Mouse (Mus musculus): ENCODE measurements around the gene Abcf3.

Abcf3 gene

GRCm38 (mm10) chr16:20548096-20548948 lies at the start of gene Abcf3:
TSS of gene Abcf3 (plus strand) at chr16:20548577.
- in situ Hi-C loops (cut with MboI, MseI), result loop anchor here (5.0 to 10.0 kb wide), 4 partner anchors 41 to 584 kb away; no protein-coding TSS in a partner anchor

GRCm38 (mm10) chr16:20498677-20499475 lies 49.5 kb upstream of the Abcf3 start, which contains the start of gene Eif2b5:
TSS of gene Eif2b5 (plus strand) at chr16:20498817.
- in situ Hi-C loops (cut with MboI, MseI), result no loop called here

- in situ Hi-C loops (cut with MboI, MseI), result loop anchor here (5.0 kb wide), 3 partner anchors 41 to 101 kb away; partner anchors contain the start of gene Abcf3 (in 1 of the 2)
Observed at GRCm38 (mm10) chr16:20506000-20506399, 42.4 kb upstream of the Abcf3 start.

- in situ Hi-C loops (cut with MboI, MseI), result loop anchor here (5.0 kb wide), 3 partner anchors 38 to 98 kb away; partner anchors contain the start of gene Abcf3 (in 1 of the 2)
Observed at GRCm38 (mm10) chr16:20509349-20509748, 39.0 kb upstream of the Abcf3 start.

GRCm38 (mm10) chr16:20511277-20511847 lies 37.0 kb upstream of the Abcf3 start:
- in situ Hi-C loops (cut with MboI, MseI), result no loop called here

GRCm38 (mm10) chr16:20516032-20516431 lies 32.3 kb upstream of the Abcf3 start:
- in situ Hi-C loops (cut with MboI, MseI), result no loop called here

GRCm38 (mm10) chr16:20516726-20517201 lies 31.6 kb upstream of the Abcf3 start, which contains the start of gene Dvl3:
TSS of gene Dvl3 (plus strand) at chr16:20516982.
- in situ Hi-C loops (cut with MboI, MseI), result no loop called here

GRCm38 (mm10) chr16:20517216-20517615 lies 31.2 kb upstream of the Abcf3 start:
- in situ Hi-C loops (cut with MboI, MseI), result no loop called here

- in situ Hi-C loops (cut with MboI, MseI), result no loop called here
Observed at GRCm38 (mm10) chr16:20517701-20518374, 30.5 kb upstream of the Abcf3 start.

- in situ Hi-C loops (cut with MboI, MseI), result loop anchor here in 1 of 2 experiments (10.0 kb wide), 1 partner anchor 901 kb away; the partner anchor contains the start of gene Vps8
Observed at GRCm38 (mm10) chr16:20523886-20524285, 24.5 kb upstream of the Abcf3 start.

GRCm38 (mm10) chr16:20528779-20529178 lies 19.6 kb upstream of the Abcf3 start:
- in situ Hi-C loops (cut with MboI, MseI), result loop anchor here in 1 of 2 experiments (10.0 kb wide), 1 partner anchor 896 kb away; the partner anchor contains the start of gene Vps8

GRCm38 (mm10) chr16:20529375-20529774 lies 19.0 kb upstream of the Abcf3 start:
- in situ Hi-C loops (cut with MboI, MseI), result loop anchor here in 1 of 2 experiments (10.0 kb wide), 1 partner anchor 895 kb away; the partner anchor contains the start of gene Vps8

GRCm38 (mm10) chr16:20530941-20531340 lies 17.4 kb upstream of the Abcf3 start:
- in situ Hi-C loops (cut with MboI, MseI), result no loop called here

- in situ Hi-C loops (cut with MboI, MseI), result no loop called here
Observed at GRCm38 (mm10) chr16:20534617-20535295, 13.6 kb upstream of the Abcf3 start.

- in situ Hi-C loops (cut with MboI, MseI), result no loop called here
Observed at GRCm38 (mm10) chr16:20535296-20536080, 12.9 kb upstream of the Abcf3 start, which contains the start of gene Ap2m1. TSS of gene Ap2m1 (plus strand) at chr16:20535478.

GRCm38 (mm10) chr16:20536081-20536665 lies 12.2 kb upstream of the Abcf3 start:
- in situ Hi-C loops (cut with MboI, MseI), result no loop called here

- in situ Hi-C loops (cut with MboI, MseI), result no loop called here
Observed at GRCm38 (mm10) chr16:20537071-20537471, 11.3 kb upstream of the Abcf3 start.

- in situ Hi-C loops (cut with MboI, MseI), result no loop called here
Observed at GRCm38 (mm10) chr16:20537601-20538320, 10.6 kb upstream of the Abcf3 start.
